Mouse (Mus musculus) heart, embryonic 15.5 days (tissue): ENCODE measurements around the gene Ubap1. TPM values are rescaled to one million over a fixed set of nuclear protein-coding genes. Genes with fewer than 3 reads are reported as not detected.

Experiments used
- ATAC-seq: fragments of 200-750 bp; cut with Nextera tagmentation; replicated peaks from 2 replicates; pipeline ENCODE4 v1.8.0; 2017; ENCODE audit warnings: low read depth, moderate TSS enrichment; ENCODE audit not compliant: insufficient number of reproducible peaks, insufficient read depth, low FRiP score
- H3K27ac ChIP-seq: fragments of 300-500 bp; sonication (generic); 2 replicates; pipeline ENCODE4 v1.5.1; 2015; ENCODE audit warnings: mild to moderate bottlenecking, inconsistent platforms
- H3K27me3 ChIP-seq: fragments of 300-500 bp; sonication (generic); 2 replicates; pipeline ENCODE4 v1.6.1; 2015; ENCODE audit warnings: inconsistent platforms
- H3K36me3 ChIP-seq: fragments of 300-500 bp; sonication (generic); 2 replicates; pipeline ENCODE4 v1.6.1; 2015; ENCODE audit warnings: mild to moderate bottlenecking, inconsistent platforms
- H3K4me1 ChIP-seq: fragments of 300-500 bp; sonication (generic); replicated peaks from 2 replicates; pipeline ENCODE4 v1.6.1; 2015; ENCODE audit warnings: inconsistent platforms
- H3K4me2 ChIP-seq: fragments of 300-500 bp; sonication (generic); 2 replicates; pipeline ENCODE4 v1.6.1; 2015; ENCODE audit warnings: inconsistent platforms, mild to moderate bottlenecking, moderate library complexity
- H3K4me3 ChIP-seq: fragments of 300-500 bp; sonication (generic); 2 replicates; pipeline ENCODE4 v1.5.1; 2015; ENCODE audit warnings: mild to moderate bottlenecking, inconsistent platforms
- H3K9ac ChIP-seq: fragments of 300-500 bp; sonication (generic); 2 replicates; pipeline ENCODE4 v1.6.1; 2015; ENCODE audit warnings: mild to moderate bottlenecking, inconsistent platforms
- H3K9me3 ChIP-seq: fragments of 300-500 bp; sonication (generic); replicated peaks from 2 replicates; pipeline ENCODE4 v1.6.1; 2016; ENCODE audit warnings: inconsistent platforms
- WGBS: fragments of 180-500 bp; shearing (Covaris S2); methylation state at CpG from one replicate; pipeline ENCODE4 v1.1.7; 2015; ENCODE audit warnings: mixed read lengths; 5-methylcytosine and 5-hydroxymethylcytosine counted together
- polyA plus RNA-seq: library from polyadenylated mRNA; unstranded; fragments of >200 nt; fragmentation: Nextera tagmentation; extraction: Ambion mirVana; gene quantifications from 2 replicates; pipeline ENCODE4 v1.2.1, GENCODE M21; 2015

Ubap1 gene
- polyA plus RNA-seq, 1 experiment from 2014 or later: 43.4 TPM

GRCm38 (mm10) chr4:41358669-41359068 lies 9.9 kb downstream of the Ubap1 start:
- Histone ChIP-seq H3K4me2 (no peak overlapping the region), H3K27ac (no peak overlapping the region), H3K36me3 (peaks cover 12% of the 10 kb centered on the region; the same call in 1 of the 2 replicates), H3K9ac (no peak overlapping the region), H3K4me3 (no peak overlapping the region), H3K9me3 (no peaks in the 10 kb centered on the region), H3K4me1 (no peaks in the 10 kb centered on the region), H3K27me3 (no peaks in the 10 kb centered on the region)
- WGBS: 87% methylated on average over 2 of the region's 2 CpGs
- ATAC-seq: no peak

GRCm38 (mm10) chr4:41359358-41359757 lies 10.6 kb downstream of the Ubap1 start:
- no peak for ATAC-seq
- no peak overlapping the region for H3K4me2 ChIP-seq
- WGBS: 90% methylated on average over 7 of the region's 7 CpGs
- no peak overlapping the region for H3K4me3 ChIP-seq
- H3K9me3 ChIP-seq: no peaks in the 10 kb centered on the region
- H3K9ac ChIP-seq: no peak overlapping the region
- no peak overlapping the region for H3K27ac ChIP-seq
- H3K36me3 ChIP-seq: peaks cover 12% of the 10 kb centered on the region; the same call in 1 of the 2 replicates
- no peaks in the 10 kb centered on the region for H3K27me3 ChIP-seq
- no peaks in the 10 kb centered on the region for H3K4me1 ChIP-seq

- peaks cover 5% of the 10 kb centered on the region; the same call in 1 of the 2 replicates for H3K36me3 ChIP-seq
- no peaks in the 10 kb centered on the region for H3K4me1 ChIP-seq
- WGBS: 94% methylated on average over 3 of the region's 3 CpGs
- no peak for ATAC-seq
- no peaks in the 10 kb centered on the region for H3K9me3 ChIP-seq
- no peak overlapping the region for H3K27ac ChIP-seq
- H3K9ac ChIP-seq: no peak overlapping the region
- H3K4me2 ChIP-seq: no peak overlapping the region
- H3K27me3 ChIP-seq: no peaks in the 10 kb centered on the region
- no peak overlapping the region for H3K4me3 ChIP-seq
These were observed 12.3 kb downstream of the Ubap1 start for GRCm38 (mm10) chr4:41361059-41361458.

- ATAC-seq: no peak
These were observed 19.4 kb downstream of the Ubap1 start for GRCm38 (mm10) chr4:41368198-41368597.

GRCm38 (mm10) chr4:41369702-41370437 lies 21.1 kb downstream of the Ubap1 start:
- no peaks in the 10 kb centered on the region for H3K9me3 ChIP-seq
- WGBS: 68% methylated on average over 9 of the region's 9 CpGs
- H3K4me2 ChIP-seq: no peak overlapping the region
- H3K4me1 ChIP-seq: no peaks in the 10 kb centered on the region; the same call in 1 of the 2 replicates
- H3K9ac ChIP-seq: no peak overlapping the region
- H3K36me3 ChIP-seq: peaks cover 20% of the 10 kb centered on the region
- no peak overlapping the region for H3K27ac ChIP-seq
- no peaks in the 10 kb centered on the region for H3K27me3 ChIP-seq
- no peak overlapping the region for H3K4me3 ChIP-seq
- ATAC-seq: no peak

More at GRCm38 (mm10) chr4:41368198-41368597, 19.4 kb downstream of the Ubap1 start:
- Histone ChIP-seq H3K9ac (no peak overlapping the region), H3K27me3 (no peaks in the 10 kb centered on the region), H3K36me3 (peaks cover 17% of the 10 kb centered on the region), H3K27ac (no peak overlapping the region), H3K9me3 (no peaks in the 10 kb centered on the region), H3K4me1 (no peaks in the 10 kb centered on the region; the same call in 1 of the 2 replicates), H3K4me3 (no peak overlapping the region), H3K4me2 (no peak overlapping the region)
- WGBS: 89% methylated on average over 4 of the region's 4 CpGs

GRCm38 (mm10) chr4:41377567-41377966 lies 28.8 kb downstream of the Ubap1 start:
- no peaks in the 10 kb centered on the region for H3K4me1 ChIP-seq
- ATAC-seq: no peak
- no peak overlapping the region for H3K4me2 ChIP-seq
- H3K9ac ChIP-seq: no peak overlapping the region
- no peaks in the 10 kb centered on the region for H3K27me3 ChIP-seq
- H3K4me3 ChIP-seq: no peak overlapping the region
- no peak overlapping the region for H3K27ac ChIP-seq
- no peaks in the 10 kb centered on the region for H3K9me3 ChIP-seq
- H3K36me3 ChIP-seq: peaks cover 57% of the 10 kb centered on the region

GRCm38 (mm10) chr4:41381213-41381950 lies 32.6 kb downstream of the Ubap1 start:
- H3K4me2 ChIP-seq: no peak overlapping the region
- no peak for ATAC-seq
- no peak overlapping the region for H3K27ac ChIP-seq
- no peaks in the 10 kb centered on the region for H3K9me3 ChIP-seq
- no peak overlapping the region for H3K9ac ChIP-seq
- H3K4me1 ChIP-seq: no peaks in the 10 kb centered on the region
- no peak overlapping the region for H3K4me3 ChIP-seq
- H3K36me3 ChIP-seq: peaks cover 49% of the 10 kb centered on the region
- WGBS: 86% methylated on average over 5 of the region's 5 CpGs
- H3K27me3 ChIP-seq: no peaks in the 10 kb centered on the region

- H3K4me1 ChIP-seq: no peaks in the 10 kb centered on the region
- WGBS: 44% methylated on average over 1 of the region's 1 CpGs
These were observed 37.7 kb downstream of the Ubap1 start for GRCm38 (mm10) chr4:41386412-41386975.

GRCm38 (mm10) chr4:41387755-41388469 lies 39.1 kb downstream of the Ubap1 start:
- Histone ChIP-seq H3K9me3 (no peaks in the 10 kb centered on the region), H3K27me3 (no peaks in the 10 kb centered on the region), H3K4me3 (no peak overlapping the region), H3K9ac (no peak overlapping the region), H3K36me3 (peaks cover 46% of the 10 kb centered on the region), H3K4me1 (no peaks in the 10 kb centered on the region), H3K27ac (no peak overlapping the region), H3K4me2 (no peak overlapping the region)
- 80% methylated on average over 7 of the region's 7 CpGs for WGBS
- ATAC-seq: no peak

More at GRCm38 (mm10) chr4:41386412-41386975, 37.7 kb downstream of the Ubap1 start:
- no peak overlapping the region for H3K27ac ChIP-seq
- H3K4me3 ChIP-seq: no peak overlapping the region
- H3K9ac ChIP-seq: no peak overlapping the region
- no peak overlapping the region for H3K4me2 ChIP-seq
- H3K9me3 ChIP-seq: no peaks in the 10 kb centered on the region
- ATAC-seq: no peak
- H3K27me3 ChIP-seq: no peaks in the 10 kb centered on the region
- H3K36me3 ChIP-seq: peaks cover 40% of the 10 kb centered on the region

GRCm38 (mm10) chr4:41388616-41389015 lies 39.8 kb downstream of the Ubap1 start:
- Histone ChIP-seq H3K4me2 (no peak overlapping the region), H3K9ac (no peak overlapping the region), H3K4me3 (no peak overlapping the region), H3K9me3 (no peaks in the 10 kb centered on the region), H3K27me3 (no peaks in the 10 kb centered on the region), H3K4me1 (no peaks in the 10 kb centered on the region), H3K36me3 (peaks cover 39% of the 10 kb centered on the region), H3K27ac (no peak overlapping the region)
- 88% methylated on average over 5 of the region's 5 CpGs for WGBS
- no peak for ATAC-seq

- no peak for ATAC-seq
- Histone ChIP-seq H3K4me2 (no peak overlapping the region), H3K9me3 (no peaks in the 10 kb centered on the region), H3K9ac (no peak overlapping the region), H3K27me3 (no peaks in the 10 kb centered on the region), H3K36me3 (peaks cover 43% of the 10 kb centered on the region), H3K4me3 (no peak overlapping the region), H3K4me1 (no peaks in the 10 kb centered on the region), H3K27ac (no peak overlapping the region)
- WGBS: 82% methylated on average over 5 of the region's 5 CpGs
These were observed 40.4 kb downstream of the Ubap1 start for GRCm38 (mm10) chr4:41389240-41389639.
